Mouse (Mus musculus) right cerebral cortex, postnatal 36 days (tissue): ENCODE measurements around the gene Spn.

Experiments used
- DNase-seq, 2 experiments: peaks; one replicate each; pipeline ENCODE4 v3.0.0; 2022; ENCODE audit warnings: low spot score in 2 of 2, mixed read lengths in 1 of 2

The Spn gene

DNA sequence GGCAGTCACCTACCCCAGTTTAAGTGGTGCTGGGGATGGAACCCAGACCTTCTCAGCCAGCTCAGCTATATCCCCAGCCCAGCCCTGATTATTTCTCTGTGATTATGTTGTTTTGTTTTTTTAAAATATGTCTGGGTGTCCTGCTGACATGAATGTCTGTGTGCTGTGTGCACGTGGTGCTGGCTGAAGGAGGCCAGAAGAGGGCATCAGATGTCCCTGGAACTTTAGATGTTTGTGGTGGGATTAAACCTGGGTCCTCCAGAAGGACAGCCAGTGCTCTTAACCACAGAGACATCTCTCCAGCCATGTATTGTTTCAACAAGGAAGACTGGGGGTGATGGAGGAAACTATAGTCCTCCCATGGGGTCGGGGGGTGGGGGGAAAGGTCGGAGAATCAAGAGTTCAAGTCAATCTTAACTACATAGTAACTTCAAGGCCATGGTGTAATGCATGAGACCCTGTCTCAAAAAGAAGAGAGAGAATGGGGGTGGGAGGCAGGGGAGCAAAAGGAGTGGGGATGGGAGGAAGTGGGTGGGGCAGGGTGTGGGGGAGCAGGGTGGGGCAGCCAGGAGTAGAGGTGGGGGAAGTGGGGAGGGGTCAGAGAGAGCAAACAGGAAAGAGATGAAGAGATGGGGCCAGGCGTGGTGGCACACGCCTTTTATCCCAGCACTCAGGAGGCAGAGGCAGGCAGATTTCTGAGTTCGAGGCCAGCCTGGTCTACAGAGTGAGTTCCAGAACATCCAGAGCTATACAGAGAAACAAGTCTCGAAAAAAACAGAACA lies 3.2 kb upstream of the Spn start:
- no peak for DNase-seq

GRCm38 (mm10) chr7:127139562-127139961 lies 1.9 kb upstream of the Spn start:
- DNase-seq: no peak

GRCm38 (mm10) chr7:127139100-127139499 lies 1.5 kb upstream of the Spn start:
- DNase-seq: no peak

DNA sequence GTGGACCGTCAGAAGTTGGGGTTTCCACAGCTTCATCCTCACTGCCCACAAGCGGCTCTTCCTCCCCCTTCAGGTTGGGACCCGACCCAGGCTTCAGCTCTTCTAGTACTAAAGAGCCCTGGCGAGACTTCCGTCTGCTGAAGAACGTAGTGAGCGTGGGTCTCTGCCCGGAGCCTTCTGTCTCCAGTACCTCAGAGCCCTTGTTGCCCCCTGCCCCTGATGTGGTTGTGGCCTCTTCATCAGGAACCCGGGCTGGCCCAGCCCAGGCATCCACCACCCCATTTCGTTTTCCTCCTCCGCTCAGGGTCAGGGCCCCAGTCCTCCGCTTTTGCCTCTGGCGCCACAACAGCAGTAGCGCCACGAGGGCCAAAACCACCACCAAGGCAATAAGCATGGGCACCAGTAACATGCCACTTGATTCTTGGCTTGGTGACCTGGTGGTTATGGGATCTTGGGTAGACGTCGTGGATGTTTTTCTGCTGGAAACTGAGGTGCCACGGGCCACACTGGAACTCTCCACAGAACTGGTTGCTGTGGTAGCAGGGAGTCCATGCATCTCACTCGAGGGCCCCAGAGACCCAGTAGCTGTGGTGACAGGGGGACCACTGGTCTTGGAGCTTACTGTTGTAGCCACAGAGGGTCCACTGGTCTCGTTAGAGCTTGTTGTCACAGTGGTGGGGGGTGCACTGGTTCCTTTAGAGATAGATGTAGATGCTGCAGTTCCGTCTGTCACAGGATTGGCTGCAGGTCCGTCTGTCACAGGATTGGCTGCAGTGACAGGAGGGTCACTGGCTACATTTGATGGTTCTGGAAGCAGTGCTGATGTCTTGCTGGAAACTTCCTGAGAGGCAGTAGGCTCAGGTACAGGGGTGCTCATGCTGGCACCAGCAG lies 1.2 kb downstream of the Spn start:
- no peak for DNase-seq

DNA sequence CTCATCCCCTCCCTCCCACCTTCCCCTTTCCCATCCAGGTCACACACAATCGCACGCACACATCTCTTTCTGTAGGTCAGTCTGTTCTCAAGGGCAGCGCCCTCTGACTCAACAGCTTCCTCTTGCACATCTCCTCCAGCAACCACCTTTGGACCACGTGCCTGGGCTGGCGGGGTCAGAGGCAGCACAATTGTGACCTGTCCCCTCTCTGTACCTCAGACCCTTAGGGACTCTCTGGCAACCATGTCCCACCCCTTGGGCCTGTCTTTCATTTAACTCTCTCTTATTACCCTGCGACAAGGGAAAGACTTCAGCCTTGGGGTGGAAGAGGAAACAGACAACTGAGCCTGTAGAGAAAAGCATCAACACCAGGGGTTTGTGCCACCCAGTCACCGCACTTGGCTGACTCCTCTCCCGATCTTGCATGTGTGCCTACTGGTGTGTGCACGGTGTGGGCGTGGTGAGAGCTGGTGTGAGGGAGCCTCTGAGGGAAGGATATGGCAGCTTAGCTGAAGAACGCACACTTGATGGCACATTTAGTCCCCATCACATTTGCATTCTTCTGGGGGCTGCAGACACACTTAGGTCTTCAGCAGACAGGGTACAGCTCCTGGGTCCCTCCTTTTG lies 2.7 kb downstream of the Spn start:
- no peak for DNase-seq

DNA sequence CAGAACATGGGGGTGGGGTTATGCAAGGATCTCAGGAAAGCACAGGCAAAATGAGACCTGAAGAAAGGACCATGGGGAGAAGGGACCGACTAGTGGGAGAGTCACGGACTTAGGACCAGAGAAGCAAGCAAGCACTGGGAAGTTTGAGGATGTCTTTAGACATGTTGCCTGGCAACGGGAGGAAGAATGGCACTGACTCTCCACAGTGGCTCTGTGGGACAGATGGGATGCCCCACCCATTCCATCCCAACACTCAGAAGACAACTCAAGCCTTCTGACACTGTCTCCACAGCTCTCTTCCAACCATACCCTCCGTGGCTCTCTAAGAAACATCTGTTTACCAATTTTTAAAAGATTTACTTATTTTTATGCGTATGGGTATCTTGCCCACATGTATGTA lies 4.5 kb downstream of the Spn start:
- DNase-seq: no peak

- DNase-seq: peak in 1 of 2 experiments; percentile 45
Measured at GRCm38 (mm10) chr7:127129638-127130037, 8.0 kb downstream of the Spn start.

- DNase-seq: no peak
Measured at GRCm38 (mm10) chr7:127121911-127122270, 15.7 kb downstream of the Spn start, which contains the start of gene Qprt. Gene Qprt, minus strand, starts transcription at chr7:127122226.

- no peak for DNase-seq
Measured at GRCm38 (mm10) chr7:127121061-127121910, 16.3 kb downstream of the Spn start.

- no peak for DNase-seq
Measured at GRCm38 (mm10) chr7:127118671-127119445, 18.8 kb downstream of the Spn start.

DNA sequence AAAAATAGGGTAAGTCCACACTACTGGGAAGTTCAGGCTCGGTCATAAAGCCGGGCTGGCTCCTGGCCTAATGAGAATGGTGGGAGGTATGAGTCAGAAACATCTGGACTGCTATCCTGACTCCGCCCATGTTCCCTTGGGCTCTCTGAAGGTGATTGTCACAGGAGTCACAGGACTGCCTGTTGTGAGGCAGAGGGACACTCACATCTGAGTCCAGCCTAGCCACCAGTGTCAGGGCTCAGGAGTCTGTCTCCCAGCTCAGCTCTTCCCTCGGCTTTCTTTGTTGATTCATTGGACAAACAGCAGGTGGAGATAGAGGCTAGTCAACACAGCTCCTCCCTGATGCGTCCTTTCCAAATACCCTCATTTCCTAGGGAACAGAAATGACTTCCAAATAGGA lies 19.7 kb downstream of the Spn start:
- DNase-seq: no peak

GRCm38 (mm10) chr7:127116331-127116935 lies 21.2 kb downstream of the Spn start:
- no peak for DNase-seq

- no peak for DNase-seq
Measured at GRCm38 (mm10) chr7:127114920-127115319, 22.7 kb downstream of the Spn start.

- DNase-seq: no peak
Measured at GRCm38 (mm10) chr7:127113614-127114259, 23.9 kb downstream of the Spn start.

DNA sequence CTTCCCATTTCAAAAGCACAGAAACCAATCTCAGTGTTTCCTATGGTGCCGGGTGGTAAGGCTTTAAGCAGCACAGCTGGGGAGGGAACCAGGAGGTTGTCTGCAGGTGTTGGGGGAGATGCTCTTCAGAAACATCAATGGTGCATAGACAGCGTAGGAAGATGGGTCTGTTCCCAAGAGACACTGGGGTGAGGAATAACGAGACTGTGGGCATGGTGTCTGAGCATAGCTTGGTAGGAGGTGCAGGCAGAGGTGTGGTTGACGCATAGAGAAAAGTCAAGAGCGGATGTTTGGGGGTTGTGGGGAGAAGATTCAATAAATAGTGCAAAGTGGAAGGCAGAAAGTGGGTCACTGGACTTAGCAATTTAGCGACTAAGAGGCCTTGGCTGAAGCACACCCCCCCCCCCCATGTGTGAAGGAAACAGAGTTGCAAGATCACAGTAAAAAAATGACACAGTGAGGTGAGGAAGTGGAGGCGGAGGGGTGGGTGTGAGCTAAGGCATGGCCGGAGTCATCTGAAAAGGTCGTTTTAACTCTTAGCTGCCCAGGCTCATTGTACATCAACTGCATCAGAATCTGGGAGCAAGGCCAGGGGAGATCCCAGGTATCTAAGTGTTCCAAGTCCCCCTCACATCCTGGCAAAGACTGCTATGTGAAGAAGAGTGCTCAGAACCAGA lies 24.6 kb downstream of the Spn start:
- no peak for DNase-seq

GRCm38 (mm10) chr7:127112251-127112841 lies 25.3 kb downstream of the Spn start:
- peak; percentile 34 to 44 for DNase-seq

DNA sequence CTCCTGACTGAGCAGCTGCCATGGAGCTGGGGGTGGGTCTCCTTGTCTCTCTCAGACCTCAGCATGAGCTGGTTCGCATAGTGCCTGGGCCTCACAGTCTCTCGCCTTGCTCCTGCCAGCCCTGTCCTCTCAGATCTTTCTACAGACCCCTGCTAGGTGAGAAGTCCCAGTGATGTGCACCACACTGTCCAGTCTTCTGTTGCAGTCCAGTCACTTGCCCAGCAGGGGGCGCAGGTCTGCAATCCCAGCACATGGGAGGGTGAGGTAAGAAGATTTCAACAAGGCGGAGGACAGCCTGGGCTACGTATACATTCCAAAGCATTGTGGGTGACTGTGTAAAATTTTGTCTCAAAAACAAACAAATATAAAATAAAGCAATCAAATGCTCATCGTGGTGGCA lies 26.2 kb downstream of the Spn start:
- no peak for DNase-seq

GRCm38 (mm10) chr7:127110239-127111007 lies 27.2 kb downstream of the Spn start:
- peak; percentile 49 to 59 for DNase-seq
